Mouse (Mus musculus): ENCODE data around the gene Dlgap1.

The Dlgap1 gene

DNA sequence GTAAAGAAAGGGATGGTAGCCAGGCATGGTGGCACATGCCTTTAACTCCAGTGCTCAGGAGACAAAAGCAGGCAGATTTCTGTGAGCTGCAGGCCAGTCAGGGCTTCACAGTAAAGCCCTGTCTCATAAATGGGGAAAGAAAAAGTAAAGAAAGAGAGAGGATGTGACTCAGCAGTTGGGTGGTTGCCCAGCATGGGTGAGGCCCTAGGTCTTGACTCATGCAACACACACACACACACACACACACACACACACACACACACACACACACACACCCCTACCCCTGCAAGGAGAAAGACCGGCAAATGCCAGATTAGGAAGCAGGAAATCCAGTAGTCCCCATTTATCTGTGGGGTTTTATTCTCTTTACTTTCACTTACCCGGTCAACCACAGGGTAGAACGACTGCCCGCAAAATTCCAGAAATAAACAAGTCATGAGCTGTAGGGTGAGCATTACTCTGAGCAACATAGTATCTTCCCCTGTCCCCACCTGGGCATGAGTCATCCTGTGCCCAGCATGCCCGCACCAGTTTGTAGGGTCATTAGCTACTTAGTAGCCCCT is 759.9 kb downstream of the Dlgap1 start:
- DNase-seq (ENCODE audit: low read depth, low spot score) = peak; percentile 64

DNA sequence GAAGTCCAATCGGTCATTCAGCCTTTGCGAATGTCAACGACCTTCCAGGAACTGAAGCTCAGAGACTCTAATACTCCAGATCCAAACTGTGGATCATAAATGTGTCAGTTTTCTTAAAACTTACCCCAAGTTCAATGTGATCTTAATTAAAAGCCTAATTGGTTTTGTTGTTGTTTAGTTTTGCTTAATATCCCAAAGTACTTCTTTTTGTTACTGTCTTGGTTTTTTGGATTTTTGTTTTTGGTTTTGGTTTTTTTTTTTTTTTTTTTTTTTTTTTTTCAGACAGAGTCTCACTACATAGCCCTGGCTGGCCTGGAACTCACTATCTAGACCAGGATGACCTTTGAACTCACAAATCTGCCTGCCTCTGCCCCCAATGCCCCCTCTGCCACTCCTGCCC is 765.9 kb downstream of the Dlgap1 start:
- DNase-seq (ENCODE audit: low read depth, low spot score) = no peak

DNA sequence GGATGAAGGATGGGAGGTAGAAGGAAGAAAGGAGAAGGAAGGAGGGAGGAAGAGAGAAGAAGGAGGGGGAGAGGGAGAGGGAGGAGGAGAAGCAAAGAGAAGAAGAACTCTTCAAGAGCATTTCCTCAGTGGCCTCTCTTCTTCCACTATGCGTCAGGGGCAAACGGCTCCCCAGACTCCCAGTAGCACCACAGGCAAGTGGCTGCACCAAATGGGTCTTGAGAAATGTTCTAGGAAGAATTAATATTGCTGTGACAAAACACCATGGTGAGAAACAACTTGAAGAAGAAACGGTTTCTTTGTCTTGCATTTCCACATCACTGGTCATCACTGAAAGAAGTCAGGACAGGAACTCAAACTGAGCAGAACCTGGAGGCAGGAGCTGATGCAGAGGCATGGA is 766.5 kb downstream of the Dlgap1 start:
- DNase-seq (ENCODE audit: low read depth, low spot score) = no peak

- peak; percentile 19 for DNase-seq (ENCODE audit: low read depth, low spot score)
These were observed 768.6 kb downstream of the Dlgap1 start for GRCm38 (mm10) chr17:70737424-70737823.

- DNase-seq (ENCODE audit: low read depth, low spot score) = peak; percentile 76
These were observed 769.4 kb downstream of the Dlgap1 start for GRCm38 (mm10) chr17:70738168-70738854.

DNA sequence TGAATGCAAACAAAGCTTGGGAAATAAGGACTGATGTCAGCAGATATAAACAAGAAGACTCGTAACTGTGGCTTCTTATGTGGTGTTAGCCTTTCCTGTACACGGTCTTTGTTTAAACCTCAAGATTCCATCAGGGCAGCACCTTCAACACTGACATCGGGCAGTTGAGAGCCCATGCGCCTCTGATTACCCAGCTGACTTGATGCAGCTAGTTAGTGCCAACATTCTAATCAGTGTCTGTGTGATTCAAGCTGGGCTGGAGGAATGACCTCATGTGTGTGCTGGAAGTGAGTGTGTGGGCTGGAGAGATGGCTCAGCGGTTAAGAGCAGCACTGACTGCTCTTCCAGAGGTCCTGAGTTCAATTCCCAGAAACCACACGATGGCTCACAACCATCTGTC is 770.5 kb downstream of the Dlgap1 start:
- DNase-seq (ENCODE audit: low read depth, low spot score) = no peak

DNA sequence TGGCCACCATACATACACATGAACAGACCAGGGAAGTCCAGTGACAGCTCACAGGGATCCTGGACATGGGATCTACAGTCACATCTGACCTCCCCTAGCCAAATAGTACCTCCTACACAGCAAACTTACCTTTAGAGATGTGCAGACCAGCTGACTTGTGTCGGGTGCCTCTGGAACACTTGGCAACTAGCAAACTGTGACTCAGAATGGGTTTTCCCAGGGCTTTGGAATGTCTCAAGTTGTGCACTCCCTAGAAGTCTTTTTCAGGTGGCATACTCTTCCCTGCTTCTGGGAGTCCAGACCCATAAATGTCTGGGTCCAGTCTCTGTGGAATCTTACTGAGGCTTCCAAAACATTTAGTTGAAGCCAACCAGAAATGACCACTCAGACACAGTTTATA is 772.8 kb downstream of the Dlgap1 start:
- no peak for DNase-seq (ENCODE audit: low read depth, low spot score)

DNA sequence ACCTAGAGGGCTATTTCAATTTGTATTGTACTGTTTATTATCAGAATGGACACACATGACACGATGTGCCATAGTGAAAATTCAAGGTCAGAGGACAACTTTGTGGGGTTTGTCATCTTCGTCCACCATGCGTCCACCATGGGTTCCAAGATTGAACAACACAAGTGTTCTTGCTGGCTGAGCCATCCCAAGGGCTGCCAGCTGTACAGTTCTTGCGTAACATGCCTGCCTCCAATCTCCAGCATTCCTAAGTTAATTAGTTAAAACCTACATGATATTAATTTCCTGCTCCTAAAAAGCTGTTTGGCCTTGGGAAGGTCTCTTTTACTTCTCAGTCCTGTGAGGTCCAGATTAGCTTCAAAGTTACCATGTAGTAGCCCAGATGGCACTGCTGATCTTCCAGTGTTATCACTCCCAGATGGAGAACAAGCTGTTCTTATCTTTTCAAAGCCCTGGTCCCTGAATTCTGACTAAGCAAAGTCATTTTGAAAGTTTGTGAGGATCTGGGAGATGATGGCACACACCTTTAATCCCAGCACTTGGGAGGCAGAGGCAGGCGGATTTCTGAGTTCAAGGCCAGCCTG is 775.8 kb downstream of the Dlgap1 start:
- no peak for DNase-seq (ENCODE audit: low read depth, low spot score)

GRCm38 (mm10) chr17:70745385-70745784 is 776.5 kb downstream of the Dlgap1 start:
- DNase-seq (ENCODE audit: low read depth, low spot score) = no peak

DNA sequence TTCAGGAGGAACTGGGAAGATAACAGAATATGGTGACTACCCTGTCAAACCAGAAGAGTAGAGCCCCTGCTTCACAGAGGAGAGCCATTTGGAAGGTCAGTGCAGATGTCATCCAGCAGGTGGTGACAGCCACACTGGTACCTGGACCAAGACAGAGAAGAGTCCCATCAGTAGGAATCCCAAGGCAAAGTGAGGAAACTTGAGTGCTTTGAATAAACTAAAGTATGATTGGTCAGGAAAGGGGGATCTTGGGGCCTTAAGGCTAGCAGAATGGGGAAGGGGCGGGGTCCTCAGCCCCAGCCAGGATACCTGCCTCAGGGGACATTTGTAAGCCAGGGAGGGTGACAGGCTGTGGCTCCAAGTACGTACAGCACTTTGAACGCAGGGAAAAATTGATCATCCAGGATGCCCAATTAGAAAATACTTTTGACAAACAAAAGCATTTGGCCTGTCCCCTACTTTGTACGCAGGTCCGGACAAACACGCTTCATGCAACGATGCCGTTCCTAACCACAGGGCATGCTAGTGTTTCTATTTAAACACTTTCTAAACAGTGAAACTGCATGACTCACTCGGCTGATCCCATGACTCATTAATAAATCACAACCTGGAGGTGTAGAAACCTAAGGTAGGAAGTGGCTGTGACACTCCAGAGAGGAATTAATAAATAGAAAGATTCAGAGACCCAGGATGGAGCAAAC is 777.7 kb downstream of the Dlgap1 start:
- DNase-seq (ENCODE audit: low read depth, low spot score) = peak; percentile 79

DNA sequence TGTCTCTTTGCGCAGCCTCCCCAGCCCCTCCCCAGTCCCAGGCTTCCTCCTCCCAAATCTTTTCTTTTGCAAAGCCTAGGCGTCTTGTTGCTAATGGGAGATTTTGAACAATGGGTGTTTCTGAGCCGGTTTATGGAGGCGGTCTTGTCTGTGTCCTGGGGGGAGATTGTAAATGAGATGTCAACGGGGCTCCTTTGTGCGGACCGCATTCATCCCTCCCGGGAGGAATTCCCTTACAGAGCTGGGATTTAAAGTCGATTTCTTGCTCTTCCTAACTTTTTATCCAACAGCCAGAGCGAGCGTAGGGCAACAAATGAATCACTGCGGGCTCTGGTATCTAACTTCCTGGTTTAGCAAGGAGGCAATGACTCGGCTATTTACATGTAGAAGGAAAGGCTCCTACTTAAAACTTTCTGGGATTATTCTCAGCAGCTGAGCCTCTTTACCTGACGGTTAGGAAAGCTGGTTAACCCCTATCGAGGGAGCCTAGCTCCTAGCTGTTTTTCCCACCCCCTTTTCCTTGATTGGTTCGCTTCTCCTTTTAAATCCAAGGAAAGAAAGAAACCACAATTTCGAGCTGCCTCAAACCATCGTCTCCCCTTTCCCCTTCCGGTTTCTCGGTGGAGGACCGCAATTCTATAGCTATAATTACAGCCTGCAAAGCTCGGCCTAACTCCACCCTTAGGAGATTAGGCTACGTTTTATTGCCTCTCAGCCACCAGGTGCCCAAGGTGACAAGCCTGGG is 779.0 kb downstream of the Dlgap1 start:
- DNase-seq (ENCODE audit: low read depth, low spot score) = peak; percentile 32

DNA sequence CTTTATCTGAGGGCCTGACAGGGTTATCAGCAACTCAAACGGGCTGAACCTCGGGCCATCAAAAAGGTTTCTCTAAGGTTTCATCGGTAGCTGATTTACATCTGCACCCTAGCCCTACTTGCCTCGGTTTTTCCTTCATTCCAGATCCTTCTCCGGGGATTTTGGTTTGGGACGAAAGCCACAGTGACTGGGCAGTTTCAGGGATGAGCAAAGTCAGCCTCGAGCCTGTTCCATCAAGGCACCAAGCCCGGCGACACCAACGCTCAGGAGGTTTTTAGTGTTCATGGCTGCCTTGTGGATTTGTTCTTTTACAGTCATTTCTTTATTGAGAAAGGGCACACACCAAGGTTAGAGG is 779.6 kb downstream of the Dlgap1 start:
- DNase-seq (ENCODE audit: low read depth, low spot score) = no peak

DNA sequence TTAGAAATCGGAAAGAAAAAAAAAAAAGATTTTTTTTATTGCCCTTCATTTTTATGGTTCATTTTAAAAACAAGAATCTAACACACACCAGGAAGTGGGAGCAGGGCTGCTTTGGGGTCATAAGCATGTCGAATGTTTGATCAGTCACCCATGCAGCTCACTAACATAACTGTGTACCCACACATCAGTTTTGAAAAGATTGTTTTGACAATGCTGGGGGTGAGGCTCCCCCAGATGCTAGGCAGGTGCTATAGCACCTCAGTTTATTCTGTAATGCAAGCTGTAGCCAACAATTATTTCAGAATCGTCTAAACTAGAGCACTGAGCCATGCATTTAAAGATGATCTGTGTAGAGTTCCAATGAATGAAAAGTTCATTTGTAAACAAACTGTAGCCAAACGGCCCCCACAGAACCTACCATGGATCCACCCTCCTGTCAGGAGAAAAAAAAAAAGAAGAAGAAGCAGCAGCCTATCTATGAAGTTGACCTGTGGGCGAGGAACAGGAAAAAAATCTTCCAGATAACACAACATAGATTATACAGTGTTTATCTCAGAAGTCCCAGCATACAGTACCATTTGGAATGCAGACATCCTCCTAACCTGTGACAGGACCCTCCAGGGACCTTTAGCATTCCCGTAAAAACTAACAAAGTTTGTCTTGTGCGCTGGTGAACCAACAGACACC is 780.2 kb downstream of the Dlgap1 start:
- peak; percentile 78 for DNase-seq (ENCODE audit: low read depth, low spot score)

- no peak for DNase-seq (ENCODE audit: low read depth, low spot score)
These were observed 781.6 kb downstream of the Dlgap1 start for GRCm38 (mm10) chr17:70750236-70751160.

DNA sequence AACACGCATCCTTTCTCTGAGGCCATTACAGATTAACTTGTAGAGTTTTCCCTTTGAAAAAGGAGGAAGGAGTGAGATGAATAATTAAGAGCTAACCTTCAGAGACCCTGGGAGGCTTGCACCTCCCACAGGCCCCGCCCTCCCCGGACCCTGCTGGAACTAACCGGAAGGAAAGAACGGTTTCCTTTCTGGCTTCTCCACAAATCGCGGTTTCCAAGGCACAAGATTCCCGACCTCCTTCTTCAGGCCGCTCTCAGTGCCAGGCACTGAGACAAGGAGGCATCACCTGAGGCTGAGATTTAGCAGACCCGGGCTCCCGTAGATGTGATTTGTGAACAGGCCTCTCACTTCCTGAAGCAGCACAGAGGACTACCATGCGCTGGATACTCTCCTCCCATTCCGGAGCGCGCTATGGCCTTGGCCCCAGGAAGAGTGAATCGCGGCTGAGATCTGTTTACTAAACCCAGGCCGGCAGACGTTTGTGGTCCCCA is 782.3 kb downstream of the Dlgap1 start:
- no peak for DNase-seq (ENCODE audit: low read depth, low spot score)

GRCm38 (mm10) chr17:70751676-70752075 is 782.8 kb downstream of the Dlgap1 start:
- DNase-seq (ENCODE audit: low read depth, low spot score) = no peak

GRCm38 (mm10) chr17:70753444-70754032 is 784.7 kb downstream of the Dlgap1 start:
- no peak for DNase-seq (ENCODE audit: low read depth, low spot score)

DNA sequence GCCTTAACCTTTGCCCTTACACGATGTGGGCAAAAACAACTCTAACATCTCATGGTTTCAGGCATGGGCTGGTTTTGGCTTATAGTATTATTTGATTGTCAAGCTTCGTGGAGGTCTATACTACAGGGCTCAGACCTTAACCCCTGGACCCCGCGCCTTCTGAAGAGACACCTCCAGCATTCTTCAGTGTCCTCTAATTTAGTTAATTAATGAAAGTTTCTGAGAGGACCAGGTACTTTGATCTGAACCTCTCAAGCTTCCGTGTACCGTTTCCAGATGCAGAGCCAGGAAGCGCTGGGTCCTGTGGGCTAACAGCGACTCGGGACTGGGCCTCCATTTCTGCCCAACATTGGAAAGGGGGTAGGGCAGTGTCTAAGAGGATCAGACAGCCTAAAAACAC is 785.2 kb downstream of the Dlgap1 start:
- no peak for DNase-seq (ENCODE audit: low read depth, low spot score)

- no peak for DNase-seq (ENCODE audit: low read depth, low spot score)
These were observed 785.8 kb downstream of the Dlgap1 start for GRCm38 (mm10) chr17:70754638-70755037.

All from A20 (cell line).